Mouse (Mus musculus): Measurements from ENCODE around the gene 4930519P11Rik. TPM values are rescaled to one million over a fixed set of nuclear protein-coding genes. Genes with fewer than 3 reads are reported as not detected.

Gene 4930519P11Rik
- total and polyA plus RNA-seq, 3 experiments = 1.5 TPM; not detected in 2

Other genes starting within 250 kb of the 4930519P11Rik start
- 20.0 and 24.8 TPM in 2 replicates for gene Cdk5rap1, start 240.4 kb downstream of the 4930519P11Rik start, total RNA-seq (2014; fragmentation: Nextera tagmentation)
- 21.7 and 21.8 TPM in 2 replicates for gene Cdk5rap1, start 240.4 kb downstream of the 4930519P11Rik start, total RNA-seq (2017)
- gene Cdk5rap1, start 240.4 kb downstream of the 4930519P11Rik start, polyA plus RNA-seq (2012) = 0.81 and 1.2 TPM in 2 replicates
- not detected in 2 replicates for gene Snta1, start 205.3 kb downstream of the 4930519P11Rik start, total RNA-seq (2014; fragmentation: Nextera tagmentation)
- not detected in 2 replicates for gene Snta1, start 205.3 kb downstream of the 4930519P11Rik start, total RNA-seq (2017)
- not detected in 2 replicates for gene Snta1, start 205.3 kb downstream of the 4930519P11Rik start, polyA plus RNA-seq (2012)
- 29.8 and 34.6 TPM in 2 replicates for gene Cbfa2t2, start 177.0 kb downstream of the 4930519P11Rik start, total RNA-seq (2014; fragmentation: Nextera tagmentation)
- gene Cbfa2t2, start 177.0 kb downstream of the 4930519P11Rik start, total RNA-seq (2017) = 13.4 and 13.7 TPM in 2 replicates
- gene Cbfa2t2, start 177.0 kb downstream of the 4930519P11Rik start, polyA plus RNA-seq (2012) = 7.3 and 7.8 TPM in 2 replicates
- gene 1700003F12Rik, start 66.4 kb downstream of the 4930519P11Rik start, total RNA-seq (2014; fragmentation: Nextera tagmentation) = not detected in 2 replicates
- gene 1700003F12Rik, start 66.4 kb downstream of the 4930519P11Rik start, total RNA-seq (2017) = not detected in 2 replicates
- gene 1700003F12Rik, start 66.4 kb downstream of the 4930519P11Rik start, polyA plus RNA-seq (2012) = 0.13 TPM in 1 of 2 replicates, not detected in the other
- gene Actl10, start 61.7 kb downstream of the 4930519P11Rik start, total RNA-seq (2014; fragmentation: Nextera tagmentation) = 0.53 TPM in 1 of 2 replicates, not detected in the other
- gene Actl10, start 61.7 kb downstream of the 4930519P11Rik start, total RNA-seq (2017) = 0.22 and 0.41 TPM in 2 replicates
- gene Actl10, start 61.7 kb downstream of the 4930519P11Rik start, polyA plus RNA-seq (2012) = not detected in 2 replicates
- gene Necab3, start 54.5 kb downstream of the 4930519P11Rik start, total RNA-seq (2014; fragmentation: Nextera tagmentation) = 13.0 and 13.2 TPM in 2 replicates
- 6.8 and 7.6 TPM in 2 replicates for gene Necab3, start 54.5 kb downstream of the 4930519P11Rik start, total RNA-seq (2017)
- gene Necab3, start 54.5 kb downstream of the 4930519P11Rik start, polyA plus RNA-seq (2012) = 9.8 and 11.6 TPM in 2 replicates
- 31.9 and 32.5 TPM in 2 replicates for gene E2f1, start 43.5 kb downstream of the 4930519P11Rik start, total RNA-seq (2014; fragmentation: Nextera tagmentation)
- 13.9 and 15.6 TPM in 2 replicates for gene E2f1, start 43.5 kb downstream of the 4930519P11Rik start, total RNA-seq (2017)
- gene E2f1, start 43.5 kb downstream of the 4930519P11Rik start, polyA plus RNA-seq (2012) = 93.1 and 94.6 TPM in 2 replicates
- 20.7 and 22.6 TPM in 2 replicates for gene Pxmp4, start 9.7 kb downstream of the 4930519P11Rik start, total RNA-seq (2014; fragmentation: Nextera tagmentation)
- 35.7 and 41.5 TPM in 2 replicates for gene Pxmp4, start 9.7 kb downstream of the 4930519P11Rik start, total RNA-seq (2017)
- gene Pxmp4, start 9.7 kb downstream of the 4930519P11Rik start, polyA plus RNA-seq (2012) = 5.4 and 6.2 TPM in 2 replicates
- gene Zfp341, start 140 bp downstream of the 4930519P11Rik start, total RNA-seq (2014; fragmentation: Nextera tagmentation) = 5.4 and 7.4 TPM in 2 replicates
- gene Zfp341, start 140 bp downstream of the 4930519P11Rik start, total RNA-seq (2017) = 0.93 TPM in 2 replicates
- 10.2 and 11.1 TPM in 2 replicates for gene Zfp341, start 140 bp downstream of the 4930519P11Rik start, polyA plus RNA-seq (2012)
- 57.9 and 66.2 TPM in 2 replicates for gene Chmp4b, start 38.3 kb upstream of the 4930519P11Rik start, total RNA-seq (2014; fragmentation: Nextera tagmentation)
- 99.8 and 102 TPM in 2 replicates for gene Chmp4b, start 38.3 kb upstream of the 4930519P11Rik start, total RNA-seq (2017)
- gene Chmp4b, start 38.3 kb upstream of the 4930519P11Rik start, polyA plus RNA-seq (2012) = 110 and 144 TPM in 2 replicates
- gene Gm14214, start 156.6 kb upstream of the 4930519P11Rik start, total RNA-seq (2014; fragmentation: Nextera tagmentation) = not detected in 2 replicates
- gene Gm14214, start 156.6 kb upstream of the 4930519P11Rik start, total RNA-seq (2017) = not detected in 2 replicates
- not detected in 2 replicates for gene Gm14214, start 156.6 kb upstream of the 4930519P11Rik start, polyA plus RNA-seq (2012)
- 117 and 122 TPM in 2 replicates for gene Raly, start 177.7 kb upstream of the 4930519P11Rik start, total RNA-seq (2014; fragmentation: Nextera tagmentation)
- 173 and 196 TPM in 2 replicates for gene Raly, start 177.7 kb upstream of the 4930519P11Rik start, total RNA-seq (2017)
- 597 and 823 TPM in 2 replicates for gene Raly, start 177.7 kb upstream of the 4930519P11Rik start, polyA plus RNA-seq (2012)
- not detected in 2 replicates for gene a, start 178.0 kb upstream of the 4930519P11Rik start, total RNA-seq (2014; fragmentation: Nextera tagmentation)
- gene a, start 178.0 kb upstream of the 4930519P11Rik start, total RNA-seq (2017) = not detected in 2 replicates
- 0.15 and 0.44 TPM in 2 replicates for gene a, start 178.0 kb upstream of the 4930519P11Rik start, polyA plus RNA-seq (2012)